Mouse (Mus musculus) layer of hippocampus, adult 8-10 months (tissue): ENCODE measurements around the gene Slc22a21. TPM values are rescaled to one million over a fixed set of nuclear protein-coding genes. Genes with fewer than 3 reads are reported as not detected.
"Not testable (repeated sequence)": the region's sequence is repeated elsewhere in the genome, so short reads cannot be mapped to it uniquely, and the experiment has no call there.

ENCODE experiments used
- DNase-seq, 2 experiments: peaks; one replicate each; pipeline ENCODE4 v3.0.0; 2022; ENCODE audit warnings: low spot score in 2 of 2
- total RNA-seq, 4 experiments: library from RNA; stranded (reverse); gene quantifications; 2 replicates each; pipeline ENCODE4 v1.2.4; 2022

Slc22a21 gene
- total RNA-seq, 4 experiments from 2014 or later, result 1.1 to 2.4 (median 1.5) TPM

DNA sequence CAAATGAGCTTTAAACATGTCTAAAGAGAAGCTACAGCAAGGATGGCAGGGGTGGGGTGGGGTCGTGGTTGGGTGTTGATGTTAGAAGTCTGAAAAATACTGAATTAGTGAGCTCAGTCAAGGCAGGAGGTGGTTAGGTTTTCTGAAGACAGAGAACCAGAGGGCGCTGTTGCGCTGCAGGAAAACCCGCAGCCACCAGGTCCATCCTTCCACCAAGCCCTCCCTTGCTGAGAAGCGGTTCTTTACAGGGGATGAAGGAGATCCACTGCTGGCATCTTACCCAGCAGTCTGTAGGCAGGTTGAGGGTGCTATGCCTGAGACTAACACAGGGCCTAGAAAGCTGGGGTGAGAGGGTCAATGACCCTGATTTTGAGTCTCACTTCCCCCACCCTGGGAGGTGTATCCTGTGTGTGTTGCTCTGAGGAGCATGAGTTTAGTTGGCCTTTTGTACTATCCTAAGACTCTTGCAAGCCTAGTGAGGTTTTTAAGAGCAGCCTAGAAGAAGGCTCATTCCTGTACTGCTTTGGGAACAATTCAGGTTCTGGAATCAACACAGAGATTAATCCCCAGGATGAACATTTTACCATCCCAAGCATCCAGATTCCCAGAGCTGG, 22.1 kb upstream of the Slc22a21 start:
- peak; percentile 52 to 72 for DNase-seq

DNA sequence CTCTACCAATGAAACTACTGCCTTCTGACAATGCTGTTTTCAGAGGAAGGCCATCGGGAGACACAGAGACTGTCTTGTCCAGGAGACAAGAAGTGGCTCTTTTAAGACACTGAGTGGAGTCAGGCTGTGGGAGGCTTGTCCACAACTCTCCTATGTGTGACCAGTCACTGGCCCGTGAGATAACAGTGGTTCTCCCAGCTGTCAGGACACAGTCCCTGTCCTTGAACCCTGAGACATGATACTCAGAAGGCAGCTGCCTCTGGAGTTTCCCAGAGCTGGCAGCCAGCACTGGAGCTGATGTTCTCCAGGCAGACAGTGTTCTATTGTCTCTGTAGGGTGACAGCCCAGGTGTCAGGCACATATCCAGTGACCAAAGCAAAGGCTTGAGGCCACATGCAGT, 17.5 kb upstream of the Slc22a21 start:
- no peak for DNase-seq

DNA sequence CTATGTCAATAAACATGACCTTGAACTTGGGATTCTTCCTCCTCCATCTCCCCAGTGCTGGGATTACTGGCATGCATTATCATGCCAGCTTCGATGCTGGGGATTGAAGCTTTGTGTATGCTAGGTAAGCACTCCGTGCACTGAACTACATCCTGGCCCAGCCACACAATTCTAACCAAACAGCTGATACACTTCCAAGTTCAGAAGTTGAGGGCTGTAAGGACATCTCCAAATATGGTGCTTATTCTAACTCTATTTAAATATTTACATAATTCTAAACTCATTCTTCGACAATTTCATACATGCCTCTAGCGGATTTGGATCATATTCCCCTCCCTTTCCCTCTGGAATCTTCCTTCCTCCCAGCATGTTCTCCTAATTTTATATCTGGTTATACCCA, 12.1 kb upstream of the Slc22a21 start:
- DNase-seq, result no peak

DNA sequence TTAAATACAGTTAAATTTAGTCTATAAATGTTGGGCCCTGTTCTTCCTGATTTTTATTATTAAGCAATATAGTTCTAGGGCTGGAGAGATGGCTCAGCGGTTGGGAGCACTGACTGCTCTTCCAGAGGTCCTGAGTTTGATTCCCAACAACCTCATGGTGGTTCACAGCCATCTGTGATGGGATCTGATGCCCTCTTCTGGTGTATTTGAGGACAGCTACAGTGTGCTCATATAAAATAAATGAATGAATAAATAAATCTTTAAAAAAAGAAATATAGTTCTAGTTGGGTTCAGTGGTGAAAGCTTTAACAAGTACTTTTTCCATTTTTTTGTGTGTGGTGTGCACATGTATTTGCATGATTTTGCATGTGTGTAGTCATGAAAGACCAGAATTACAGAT, 9.1 kb upstream of the Slc22a21 start:
- no peak for DNase-seq

DNA sequence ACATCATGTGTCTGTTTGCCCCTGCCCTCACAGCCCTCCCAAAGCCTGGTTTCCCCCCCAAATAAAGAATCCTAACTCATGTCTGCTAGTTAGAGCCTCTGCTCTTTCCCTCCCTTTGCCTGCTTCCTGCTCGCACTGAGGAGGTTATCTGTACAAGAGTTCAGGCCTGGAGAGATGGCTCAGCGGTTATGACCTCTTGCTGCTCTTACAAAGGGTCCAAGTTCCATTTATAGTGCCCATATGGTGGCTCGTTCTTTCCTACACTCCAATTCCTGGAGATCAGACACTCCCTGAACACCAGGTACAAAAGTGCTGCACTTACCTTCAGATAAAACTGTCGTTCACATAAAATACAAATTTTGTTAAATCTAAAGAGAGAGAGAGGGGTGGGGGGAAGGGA, 7.9 kb upstream of the Slc22a21 start:
- no peak for DNase-seq

DNA sequence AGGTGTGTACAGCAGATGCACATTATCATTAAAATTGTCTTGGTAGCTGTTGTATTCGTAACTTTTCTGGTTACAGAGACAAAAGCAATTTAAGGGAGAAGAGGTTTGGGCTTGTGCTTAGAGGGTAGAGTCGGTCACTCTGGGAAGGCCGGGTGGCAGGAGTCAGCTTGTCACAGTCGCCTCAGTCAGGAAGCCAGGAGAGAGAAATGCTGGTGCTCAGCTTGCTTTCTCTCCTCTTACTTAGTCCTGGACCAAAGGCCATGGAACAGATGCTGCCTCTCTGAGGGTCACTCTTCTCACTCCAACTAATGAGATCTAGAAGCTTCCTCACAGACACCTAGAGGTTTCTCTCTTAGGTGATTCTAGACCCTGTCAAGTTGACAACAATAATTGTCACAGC, 1.3 kb upstream of the Slc22a21 start:
- DNase-seq, result no peak

DNA sequence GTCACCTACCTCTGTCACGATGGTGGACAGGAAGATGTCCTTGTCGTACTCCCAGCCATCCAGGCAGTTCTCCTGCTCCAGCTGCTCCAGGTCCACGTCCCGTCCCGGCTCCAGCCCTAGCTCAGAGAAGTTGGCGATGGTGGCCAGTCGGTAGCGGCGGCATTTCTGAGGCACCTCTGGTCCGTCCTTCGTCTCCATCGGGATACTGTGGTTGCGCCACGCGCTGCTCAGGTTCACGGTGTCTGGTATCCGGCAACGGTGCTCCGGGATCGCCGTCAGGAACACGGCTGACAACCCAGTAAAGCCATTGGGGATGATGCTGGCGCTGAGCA, 710 bp downstream of the Slc22a21 start:
- not testable (repeated sequence) for DNase-seq

DNA sequence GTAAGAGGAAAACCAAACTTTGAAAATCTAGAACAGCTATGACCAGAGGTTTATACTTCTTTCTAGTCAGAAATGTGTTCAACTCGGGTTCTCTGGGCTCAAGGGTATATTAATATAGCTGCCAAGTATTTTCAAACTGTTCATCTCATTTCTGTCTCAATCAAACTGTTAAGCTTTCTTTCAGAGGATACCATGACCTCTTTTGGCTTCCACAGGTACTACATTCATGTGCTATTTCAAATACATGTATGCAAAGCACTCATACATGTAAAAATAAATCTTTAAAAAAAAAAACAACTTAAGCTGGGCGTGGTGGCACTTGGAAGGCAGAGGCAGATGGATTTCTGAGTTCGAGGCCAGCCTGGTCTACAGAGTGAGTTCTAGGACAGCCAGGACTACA, 2.5 kb downstream of the Slc22a21 start:
- no peak for DNase-seq

DNA sequence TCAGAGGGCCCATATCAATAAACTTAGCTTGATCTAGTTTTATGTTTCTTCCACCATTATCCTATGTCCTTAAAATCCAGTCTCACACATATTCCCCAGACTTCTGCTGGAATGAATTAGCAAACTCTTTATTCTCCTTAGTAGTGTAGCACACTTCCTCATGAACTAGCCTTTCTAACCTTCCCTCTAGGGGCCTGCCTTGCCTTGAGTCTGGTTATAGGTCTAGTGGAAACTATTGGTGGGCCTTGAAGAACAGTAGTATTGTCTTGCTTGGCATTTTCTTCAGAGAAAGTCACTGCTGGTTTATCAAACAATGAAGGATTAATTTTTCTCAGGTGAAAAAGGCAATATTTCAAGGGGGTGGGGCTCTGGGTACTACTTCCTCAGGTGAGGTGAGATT, 4.6 kb downstream of the Slc22a21 start:
- no peak for DNase-seq

DNA sequence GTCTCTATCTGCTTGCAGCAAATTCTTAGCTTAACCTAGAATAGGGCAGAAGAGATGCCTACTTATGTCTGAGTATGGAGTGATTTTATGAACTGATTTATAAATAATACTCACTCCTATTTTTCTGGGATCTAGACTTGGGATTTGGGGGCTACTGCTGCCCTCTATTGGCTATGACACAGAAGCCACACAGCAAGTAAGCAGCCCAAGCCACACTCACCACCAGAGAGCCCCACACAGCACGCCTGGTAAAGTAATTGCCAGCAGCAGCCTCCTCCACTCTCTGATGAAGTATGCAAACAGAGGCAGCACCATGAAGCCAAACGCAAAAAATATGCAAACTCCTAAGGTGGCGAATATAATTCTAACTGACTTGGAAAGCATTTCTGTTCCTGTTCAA, 21.1 kb downstream of the Slc22a21 start:
- no peak for DNase-seq

DNA sequence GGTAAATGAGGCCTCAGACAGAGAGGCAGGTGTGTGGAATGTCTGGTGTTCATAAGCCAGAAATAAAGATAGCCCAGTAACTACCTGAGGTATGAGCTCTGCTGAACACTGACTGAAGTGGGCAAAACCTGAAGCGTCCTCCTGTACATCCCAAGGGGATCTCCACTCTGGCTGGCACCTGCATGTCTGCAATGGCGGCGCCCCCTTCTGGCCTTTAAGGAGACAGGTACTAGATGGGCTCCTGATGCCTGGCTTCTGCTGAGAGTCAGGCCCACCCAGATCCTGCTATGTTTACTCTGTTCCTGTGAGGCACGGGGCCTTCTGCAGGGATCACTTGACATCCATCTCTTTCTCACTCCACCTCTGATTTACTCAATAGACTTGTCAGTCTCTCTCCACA, 22.0 kb downstream of the Slc22a21 start:
- DNase-seq, result peak in 1 of 2 experiments; percentile 10

DNA sequence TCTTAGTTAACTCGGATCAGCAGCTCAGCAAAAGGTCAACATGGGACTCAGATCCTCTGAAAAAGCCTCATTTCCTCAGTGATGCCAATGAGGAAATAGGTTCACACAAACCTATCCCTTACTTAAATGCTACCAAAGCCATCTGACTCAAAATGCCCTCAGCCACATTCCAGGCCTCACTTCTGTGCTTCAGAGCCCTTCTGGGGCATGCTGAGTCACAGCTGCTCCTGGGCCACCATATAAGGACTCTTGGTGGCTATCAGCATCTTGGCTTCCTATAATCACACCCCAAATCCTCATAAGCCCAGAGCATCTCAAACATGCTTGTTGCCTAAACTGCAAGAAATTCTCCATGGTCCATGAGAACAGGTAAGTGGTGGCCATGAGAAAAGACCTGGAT, 23.5 kb downstream of the Slc22a21 start:
- DNase-seq, result no peak

DNA sequence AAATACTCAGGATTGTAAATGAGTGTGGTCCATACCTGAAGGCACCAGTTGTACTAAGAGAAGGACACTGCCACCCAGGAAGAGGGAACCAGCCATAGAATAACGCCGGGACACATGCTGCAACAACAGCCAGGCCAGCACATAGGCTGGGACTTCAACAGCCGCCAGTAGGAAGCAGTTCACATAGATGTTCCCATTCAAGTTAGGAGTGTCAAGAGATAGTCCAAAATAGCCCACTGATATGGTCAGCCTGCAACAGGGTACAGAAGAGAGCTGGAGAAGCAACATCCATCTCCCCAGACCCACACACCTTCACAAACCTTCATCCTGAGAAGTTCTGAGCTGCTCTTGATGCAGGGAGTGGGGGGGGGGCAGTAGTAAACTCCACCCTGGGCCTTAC, 25.5 kb downstream of the Slc22a21 start:
- DNase-seq, result no peak

DNA sequence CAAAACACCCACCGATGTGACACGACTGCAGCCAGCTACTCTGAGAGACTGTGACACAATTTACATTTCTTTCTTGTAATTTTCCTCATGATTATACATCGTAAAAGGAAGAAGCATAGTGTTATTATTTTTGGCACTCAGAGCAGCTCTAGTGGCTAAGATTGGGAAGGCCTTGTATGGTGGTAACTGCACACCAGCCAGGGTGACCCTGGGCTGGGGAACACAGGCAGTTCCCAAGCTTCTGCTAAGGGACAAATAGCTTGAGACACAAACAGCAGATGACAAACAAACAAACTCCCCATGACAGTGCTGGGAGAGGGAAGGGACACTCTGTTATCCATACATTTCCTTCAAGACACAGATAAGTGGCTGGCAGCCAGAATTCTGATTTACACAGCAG, 30.0 kb downstream of the Slc22a21 start:
- DNase-seq, result peak in 1 of 2 experiments; percentile 6

DNA sequence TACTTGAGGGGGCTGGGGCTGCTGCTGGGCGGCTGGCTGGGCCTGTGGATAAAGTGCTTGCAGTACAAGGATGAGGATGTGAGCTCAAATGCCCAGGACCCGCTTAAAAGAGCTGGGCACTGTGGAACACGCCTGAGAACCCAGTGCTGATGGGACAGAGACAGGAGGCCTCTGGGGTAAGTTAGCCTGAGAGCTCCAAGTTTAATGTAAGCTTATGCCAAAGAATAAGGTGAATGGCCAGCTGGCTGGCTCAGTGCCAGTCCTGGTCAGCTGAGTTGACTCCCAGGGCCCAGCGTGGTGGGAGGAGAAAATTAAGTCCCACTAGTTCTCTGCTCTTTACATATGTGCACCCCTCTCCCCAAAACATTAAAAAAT, 48.2 kb downstream of the Slc22a21 start:
- peak in 1 of 2 experiments; percentile 6 for DNase-seq

DNA sequence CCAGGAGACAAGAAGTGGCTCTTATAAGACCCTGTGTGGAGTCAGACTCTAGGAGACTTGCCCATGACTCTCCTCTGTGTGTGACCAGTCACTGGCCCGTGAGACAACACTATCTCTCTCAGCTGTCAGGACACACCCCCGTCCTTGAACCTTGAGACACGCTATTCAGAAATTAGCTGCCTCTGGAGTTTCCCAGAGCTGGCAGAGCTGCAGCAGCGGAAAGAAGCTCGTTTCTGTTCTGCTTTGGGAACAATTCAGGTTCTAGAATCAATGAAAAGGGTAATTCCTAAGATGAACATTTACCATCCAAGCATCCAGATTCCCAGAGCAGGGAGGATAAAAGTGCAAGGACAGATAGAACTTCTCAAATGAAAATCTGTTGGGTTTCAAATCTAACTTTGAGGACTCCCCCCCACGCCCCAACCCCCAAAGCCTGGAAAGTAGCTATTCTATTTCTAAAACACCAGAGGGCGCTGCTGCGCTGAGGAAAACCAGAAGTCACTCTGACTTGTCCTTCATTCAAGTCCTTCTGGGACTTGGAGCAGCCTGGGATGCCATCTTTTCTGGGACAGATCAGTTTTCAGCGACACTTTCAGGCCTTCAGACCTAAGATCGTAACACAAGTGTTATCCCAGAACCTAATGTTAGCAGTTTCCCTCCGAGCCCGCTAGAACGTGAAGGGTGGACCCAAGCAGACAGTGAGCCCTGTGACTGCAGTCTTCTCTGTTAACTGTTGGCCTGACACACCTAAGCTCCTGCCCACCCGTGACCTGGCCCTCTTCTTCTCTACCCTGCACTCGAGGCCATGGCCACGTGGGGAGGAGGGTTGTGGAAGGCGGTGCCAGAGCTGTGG, 48.8 kb downstream of the Slc22a21 start:
- DNase-seq, result peak; percentile 14 to 48

DNA sequence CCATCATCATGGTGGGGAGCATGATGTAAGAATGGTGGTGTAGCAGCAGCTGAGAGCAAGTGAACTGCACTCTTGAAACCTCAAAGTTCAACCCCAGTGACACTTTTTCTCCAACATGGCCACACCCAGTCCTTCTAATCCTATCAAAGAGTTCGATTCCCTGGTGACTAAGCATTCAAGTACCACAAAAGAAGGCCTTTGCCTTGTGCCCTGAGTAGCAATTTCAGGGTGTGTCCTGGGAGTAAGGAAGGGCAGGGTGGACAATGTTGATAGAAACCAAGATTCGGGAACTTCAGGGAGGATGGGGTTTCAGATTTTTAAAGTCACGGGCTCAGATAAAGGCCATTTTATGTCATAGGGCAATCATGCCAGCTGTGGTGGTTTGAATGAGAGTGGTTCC, 50.4 kb downstream of the Slc22a21 start:
- DNase-seq, result no peak

DNA sequence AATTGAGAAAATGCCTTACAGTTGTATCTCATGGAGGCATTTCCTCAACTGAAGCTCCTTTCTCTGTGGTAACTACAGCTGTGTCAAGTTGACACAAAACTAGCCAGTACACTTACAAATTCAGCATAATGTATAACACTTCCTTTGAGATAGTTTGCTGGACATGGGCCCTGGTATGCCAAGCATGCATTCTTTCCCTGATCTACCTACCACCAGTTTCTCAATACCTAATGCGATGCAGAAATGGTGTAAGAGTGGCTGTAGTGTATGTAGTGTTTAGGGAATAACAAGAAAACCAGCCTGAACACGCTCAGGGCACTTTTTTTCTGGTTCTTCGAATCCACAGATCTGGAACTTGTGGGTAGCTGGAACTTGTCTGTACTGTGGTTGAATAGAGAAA, 51.5 kb downstream of the Slc22a21 start:
- DNase-seq, result no peak

DNA sequence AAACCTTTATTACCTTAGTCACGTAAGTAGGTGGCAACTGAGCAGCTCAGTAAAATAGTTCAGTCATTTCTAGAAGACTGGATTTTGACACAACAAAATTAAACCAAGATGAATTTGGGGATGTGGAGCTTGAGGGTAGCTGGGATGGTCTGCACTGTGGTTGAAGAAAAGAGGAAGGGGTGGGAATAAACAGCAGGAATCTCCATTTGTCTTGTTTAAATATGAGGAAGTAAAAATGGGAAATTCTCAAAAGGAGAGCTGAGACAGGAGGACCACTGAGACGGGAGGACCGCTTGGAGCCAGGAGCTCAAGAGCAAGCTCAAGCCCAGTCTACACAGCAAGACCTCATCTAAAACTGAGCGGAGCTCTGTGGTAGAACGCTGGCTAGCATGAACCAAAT, 53.8 kb downstream of the Slc22a21 start:
- no peak for DNase-seq

DNA sequence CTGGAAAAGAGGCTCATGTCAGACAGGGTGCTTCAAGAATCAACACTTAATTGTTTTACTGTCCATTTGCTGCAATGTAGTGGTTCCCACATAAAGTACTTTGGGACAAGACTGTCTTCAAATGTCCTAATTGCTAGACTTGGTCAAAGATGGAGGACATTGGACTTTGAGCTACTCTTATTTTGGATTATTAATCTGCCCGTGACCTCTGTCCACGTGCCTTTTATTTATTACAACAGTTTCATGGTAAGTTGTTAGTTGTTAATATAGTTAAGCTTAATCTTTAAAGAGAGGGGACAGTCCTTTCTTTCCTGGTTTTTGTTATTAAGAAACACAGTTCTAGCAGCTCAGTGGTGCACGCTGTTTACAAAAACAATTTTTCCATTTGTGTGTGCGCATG, 61.3 kb downstream of the Slc22a21 start:
- DNase-seq, result no peak

DNA sequence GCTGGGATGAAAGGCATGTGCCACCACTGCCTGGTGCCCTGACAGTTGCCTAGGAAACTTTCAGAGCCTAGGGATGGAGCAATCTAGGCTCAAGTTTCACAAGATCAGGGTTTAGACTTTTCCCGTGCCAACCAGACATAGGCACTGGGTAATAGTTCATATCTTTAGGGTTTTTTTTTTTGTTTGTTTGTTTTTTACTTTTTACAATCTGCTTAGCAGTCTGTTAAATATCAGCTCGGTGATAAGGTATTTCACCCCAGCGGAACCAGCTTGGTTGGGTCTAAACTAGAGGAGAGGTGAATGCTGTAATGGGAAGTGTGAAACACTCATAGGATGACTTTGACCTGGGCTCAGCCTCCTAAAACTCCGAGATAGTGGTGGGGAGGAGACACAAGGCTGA, 69.1 kb downstream of the Slc22a21 start:
- no peak for DNase-seq

DNA sequence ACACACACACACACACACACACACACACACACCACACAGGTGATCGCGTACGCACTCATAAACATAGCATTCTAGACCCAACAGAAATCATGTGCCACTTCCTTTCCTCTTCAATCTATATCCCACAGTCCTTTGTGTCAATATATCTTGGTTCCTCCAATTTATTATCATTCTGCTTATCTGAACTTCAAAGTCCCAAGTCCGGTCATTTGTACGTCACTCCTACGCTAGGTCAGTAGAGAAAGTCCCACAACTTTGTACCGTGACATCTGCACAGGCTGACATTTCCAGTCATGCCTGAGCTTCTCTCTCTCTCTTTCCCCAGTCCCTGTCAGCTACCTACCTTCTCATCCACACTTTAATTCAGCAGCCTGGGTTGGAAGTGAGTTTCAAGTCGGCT, 71.4 kb downstream of the Slc22a21 start:
- DNase-seq, result no peak

DNA sequence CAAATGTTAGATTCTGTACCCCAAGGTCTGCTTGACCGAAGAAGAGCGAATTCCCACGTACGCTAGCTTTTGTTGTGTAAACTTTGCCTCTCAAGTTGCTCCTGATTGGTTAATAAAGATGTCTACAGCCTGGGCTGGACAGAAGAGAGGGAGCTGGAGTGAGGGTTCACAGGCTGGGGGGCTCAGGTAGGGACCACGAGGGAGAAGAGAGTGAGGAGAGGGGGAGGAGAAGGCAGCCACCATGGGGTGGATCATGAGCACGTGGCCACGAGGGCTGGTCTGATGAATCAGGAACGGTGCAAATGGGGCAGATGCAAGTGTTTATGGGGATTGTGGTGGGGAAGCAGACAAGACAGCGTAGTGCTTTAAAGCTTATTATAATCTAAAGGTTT, 75.6 kb downstream of the Slc22a21 start:
- DNase-seq, result no peak
